Mouse (Mus musculus) liver, embryonic 15.5 days (tissue): ENCODE data around the gene Igf1r. TPM values are rescaled to one million over a fixed set of nuclear protein-coding genes. Genes with fewer than 3 reads are reported as not detected.

Experiments used
- ATAC-seq: fragments of 200-750 bp; cut with Nextera tagmentation; 2 replicates; pipeline ENCODE4 v1.8.0; 2017; ENCODE audit warnings: moderate number of reproducible peaks, mild to moderate bottlenecking, moderate library complexity; ENCODE audit not compliant: insufficient read depth
- H3K27ac ChIP-seq: fragments of 300-500 bp; sonication (generic); replicated peaks from 2 replicates; pipeline ENCODE4 v1.5.1; 2015; ENCODE audit warnings: mild to moderate bottlenecking, inconsistent platforms
- H3K27me3 ChIP-seq: fragments of 300-500 bp; sonication (generic); 2 replicates; pipeline ENCODE4 v1.6.1; 2015; ENCODE audit warnings: mild to moderate bottlenecking, inconsistent platforms
- H3K36me3 ChIP-seq: fragments of 300-500 bp; sonication (generic); replicated peaks from 2 replicates; pipeline ENCODE4 v1.6.1; 2015; ENCODE audit warnings: moderate library complexity, mild to moderate bottlenecking, inconsistent platforms
- H3K4me1 ChIP-seq: fragments of 300-500 bp; sonication (generic); replicated peaks from 2 replicates; pipeline ENCODE4 v1.6.1; 2015; ENCODE audit warnings: inconsistent platforms
- H3K4me2 ChIP-seq: fragments of 300-500 bp; sonication (generic); 2 replicates; pipeline ENCODE4 v1.6.1; 2015; ENCODE audit warnings: moderate library complexity, mild to moderate bottlenecking, inconsistent platforms
- H3K4me3 ChIP-seq: fragments of 300-500 bp; sonication (generic); replicated peaks from 2 replicates; pipeline ENCODE4 v1.5.1; 2015; ENCODE audit warnings: mild to moderate bottlenecking, inconsistent platforms
- H3K9ac ChIP-seq: fragments of 300-500 bp; sonication (generic); 2 replicates; pipeline ENCODE4 v1.6.1; 2015; ENCODE audit warnings: moderate library complexity, mild to moderate bottlenecking, inconsistent platforms
- H3K9me3 ChIP-seq: fragments of 300-500 bp; sonication (generic); replicated peaks from 2 replicates; pipeline ENCODE4 v1.6.1; 2016; ENCODE audit warnings: inconsistent platforms
- WGBS: fragments of 180-500 bp; shearing (Covaris S2); methylation state at CpG from one replicate; pipeline ENCODE4 v1.1.7; 2015; ENCODE audit warnings: mixed read lengths; ENCODE audit not compliant: insufficient replicate concordance; 5-methylcytosine and 5-hydroxymethylcytosine counted together
- polyA plus RNA-seq: library from polyadenylated mRNA; unstranded; fragments of >200 nt; fragmentation: Nextera tagmentation; extraction: Ambion mirVana; gene quantifications from 2 replicates; pipeline ENCODE4 v1.2.1, GENCODE M21; 2015

The Igf1r gene
- polyA plus RNA-seq, 1 experiment from 2014 or later: 2.6 TPM

- WGBS: 40% methylated on average over 6 of the region's 6 CpGs
- ATAC-seq: no peak
- peaks cover 45% of the 10 kb centered on the region for H3K4me1 ChIP-seq
- H3K36me3 ChIP-seq: no peaks in the 10 kb centered on the region
- no peak overlapping the region for H3K27ac ChIP-seq
- H3K4me2 ChIP-seq: no peak overlapping the region
- peaks cover 48% of the 10 kb centered on the region for H3K27me3 ChIP-seq
- H3K9me3 ChIP-seq: no peaks in the 10 kb centered on the region
- H3K4me3 ChIP-seq: no peak overlapping the region
- no peak overlapping the region for H3K9ac ChIP-seq
These were observed 143.8 kb downstream of the Igf1r start for GRCm38 (mm10) chr7:68096411-68096810.

GRCm38 (mm10) chr7:68097081-68097836, 144.6 kb downstream of the Igf1r start:
- Histone ChIP-seq H3K36me3 (no peaks in the 10 kb centered on the region), H3K4me1 (peaks cover 36% of the 10 kb centered on the region), H3K9me3 (no peaks in the 10 kb centered on the region), H3K27me3 (peaks cover 49% of the 10 kb centered on the region), H3K4me3 (no peak overlapping the region), H3K9ac (no peak overlapping the region), H3K4me2 (no peak overlapping the region), H3K27ac (no peak overlapping the region)
- 77% methylated on average over 7 of the region's 7 CpGs for WGBS
- no peak for ATAC-seq

- H3K4me1 ChIP-seq: peaks cover 30% of the 10 kb centered on the region
- no peak overlapping the region for H3K27ac ChIP-seq
- H3K36me3 ChIP-seq: no peaks in the 10 kb centered on the region
- H3K4me2 ChIP-seq: no peak overlapping the region
- no peak for ATAC-seq
- H3K9ac ChIP-seq: no peak overlapping the region
- peaks cover 44% of the 10 kb centered on the region for H3K27me3 ChIP-seq
- WGBS: 74% methylated on average over 6 of the region's 6 CpGs
- no peaks in the 10 kb centered on the region for H3K9me3 ChIP-seq
- no peak overlapping the region for H3K4me3 ChIP-seq
These were observed 145.5 kb downstream of the Igf1r start for GRCm38 (mm10) chr7:68098098-68098497.

- no peak overlapping the region for H3K4me3 ChIP-seq
- WGBS: 76% methylated on average over 10 of the region's 10 CpGs
- no peak overlapping the region for H3K27ac ChIP-seq
- peaks cover 22% of the 10 kb centered on the region for H3K4me1 ChIP-seq
- no peak overlapping the region for H3K9ac ChIP-seq
- H3K9me3 ChIP-seq: no peaks in the 10 kb centered on the region
- H3K4me2 ChIP-seq: no peak overlapping the region
- H3K27me3 ChIP-seq: peaks cover 49% of the 10 kb centered on the region
- no peak for ATAC-seq
- no peaks in the 10 kb centered on the region for H3K36me3 ChIP-seq
These were observed 147.8 kb downstream of the Igf1r start for GRCm38 (mm10) chr7:68100388-68100787.

GRCm38 (mm10) chr7:68102456-68103177, 150.0 kb downstream of the Igf1r start:
- 58% methylated on average over 15 of the region's 15 CpGs for WGBS
- Histone ChIP-seq H3K4me2 (no peak overlapping the region), H3K4me1 (0 out of 2 replicates have a peak, but pooled peaks cover under 1% of the 10 kb centered on the region), H3K36me3 (no peaks in the 10 kb centered on the region), H3K27me3 (peaks cover 49% of the 10 kb centered on the region), H3K4me3 (no peak overlapping the region), H3K9me3 (no peaks in the 10 kb centered on the region), H3K9ac (no peak overlapping the region), H3K27ac (no peak overlapping the region)
- no peak for ATAC-seq

- no peak overlapping the region for H3K9ac ChIP-seq
- no peaks in the 10 kb centered on the region for H3K9me3 ChIP-seq
- H3K4me2 ChIP-seq: no peak overlapping the region
- H3K4me3 ChIP-seq: no peak overlapping the region
- peaks cover 49% of the 10 kb centered on the region for H3K27me3 ChIP-seq
- WGBS: 13% methylated on average over 2 of the region's 2 CpGs
- H3K4me1 ChIP-seq: no peaks in the 10 kb centered on the region
- no peaks in the 10 kb centered on the region for H3K36me3 ChIP-seq
- H3K27ac ChIP-seq: no peak overlapping the region
- ATAC-seq: no peak
These were observed 150.5 kb downstream of the Igf1r start for GRCm38 (mm10) chr7:68103178-68103530.

GRCm38 (mm10) chr7:68111532-68111931, 158.9 kb downstream of the Igf1r start:
- 87% methylated on average over 4 of the region's 4 CpGs for WGBS
- no peak for ATAC-seq

GRCm38 (mm10) chr7:68112582-68112981, 160.0 kb downstream of the Igf1r start:
- 59% methylated on average over 8 of the region's 8 CpGs for WGBS
- Histone ChIP-seq H3K27me3 (peaks cover 85% of the 10 kb centered on the region), H3K9ac (no peak overlapping the region), H3K4me3 (no peak overlapping the region), H3K4me1 (peaks cover 52% of the 10 kb centered on the region), H3K4me2 (no peak overlapping the region), H3K36me3 (no peaks in the 10 kb centered on the region), H3K9me3 (no peaks in the 10 kb centered on the region), H3K27ac (no peak overlapping the region)
- ATAC-seq: no peak

More at GRCm38 (mm10) chr7:68111532-68111931, 158.9 kb downstream of the Igf1r start:
- H3K4me1 ChIP-seq: peaks cover 42% of the 10 kb centered on the region
- no peaks in the 10 kb centered on the region for H3K9me3 ChIP-seq
- no peaks in the 10 kb centered on the region for H3K36me3 ChIP-seq
- H3K9ac ChIP-seq: no peak overlapping the region
- no peak overlapping the region for H3K4me2 ChIP-seq
- peaks cover 80% of the 10 kb centered on the region for H3K27me3 ChIP-seq
- no peak overlapping the region for H3K4me3 ChIP-seq
- H3K27ac ChIP-seq: no peak overlapping the region

GRCm38 (mm10) chr7:68114364-68114763, 161.7 kb downstream of the Igf1r start:
- H3K9ac ChIP-seq: no peak overlapping the region
- 18% methylated on average over 5 of the region's 5 CpGs for WGBS
- no peaks in the 10 kb centered on the region for H3K9me3 ChIP-seq
- H3K4me1 ChIP-seq: peaks cover 53% of the 10 kb centered on the region
- peak overlapping the region; percentile 55; the same call in 1 of the 2 replicates for H3K4me2 ChIP-seq
- H3K36me3 ChIP-seq: no peaks in the 10 kb centered on the region
- no peak overlapping the region for H3K4me3 ChIP-seq
- no peak overlapping the region for H3K27ac ChIP-seq
- 0 out of 2 replicates have a peak, but pooled peaks have one; percentile 13 for ATAC-seq
- peaks cover 82% of the 10 kb centered on the region for H3K27me3 ChIP-seq

- ATAC-seq: peak; percentile 63
- no peaks in the 10 kb centered on the region for H3K9me3 ChIP-seq
- peak overlapping the region; percentile 55 for H3K4me2 ChIP-seq
- no peak overlapping the region; the same call in 1 of the 2 replicates for H3K9ac ChIP-seq
- H3K36me3 ChIP-seq: no peaks in the 10 kb centered on the region
- peaks cover 74% of the 10 kb centered on the region for H3K27me3 ChIP-seq
- no peak overlapping the region for H3K4me3 ChIP-seq
- no peak overlapping the region; the same call in 1 of the 2 replicates for H3K27ac ChIP-seq
- 29% methylated on average over 21 of the region's 21 CpGs for WGBS
- peaks cover 53% of the 10 kb centered on the region for H3K4me1 ChIP-seq
These were observed 162.5 kb downstream of the Igf1r start for GRCm38 (mm10) chr7:68114983-68115715.

GRCm38 (mm10) chr7:68117567-68117966, 164.9 kb downstream of the Igf1r start:
- WGBS: 55% methylated on average over 5 of the region's 5 CpGs
- peaks cover 65% of the 10 kb centered on the region for H3K27me3 ChIP-seq
- H3K4me2 ChIP-seq: no peak overlapping the region
- no peak overlapping the region for H3K9ac ChIP-seq
- peaks cover 47% of the 10 kb centered on the region for H3K4me1 ChIP-seq
- no peak for ATAC-seq
- H3K36me3 ChIP-seq: no peaks in the 10 kb centered on the region
- no peak overlapping the region for H3K27ac ChIP-seq
- H3K4me3 ChIP-seq: no peak overlapping the region
- no peaks in the 10 kb centered on the region for H3K9me3 ChIP-seq
